Mouse (Mus musculus) E14TG2a.4 (cell line): Measurements from ENCODE around the gene Spats2.

ENCODE experiments used
- H3K27me3 ChIP-seq: 2 replicates; pipeline ENCODE4 v1.6.1; 2014; ENCODE audit warnings: low read length, control low read depth; ENCODE audit not compliant: insufficient read depth
- H3K36me3 ChIP-seq: 2 replicates; pipeline ENCODE4 v1.6.1; 2014; ENCODE audit warnings: low read length, control low read depth; ENCODE audit not compliant: insufficient read depth
- H3K4me1 ChIP-seq: replicated peaks from 2 replicates; pipeline ENCODE4 v1.6.1; 2014; ENCODE audit warnings: low read depth, low read length, control low read depth
- H3K4me3 ChIP-seq: replicated peaks from 2 replicates; pipeline ENCODE4 v1.5.1; 2014; ENCODE audit warnings: mild to moderate bottlenecking, low read length
- H3K9me3 ChIP-seq: 2 replicates; pipeline ENCODE4 v1.6.1; 2014; ENCODE audit warnings: low read length, control low read depth
- CTCF ChIP-seq: conservative IDR thresholded peaks from 2 replicates; pipeline ENCODE4 v1.5.1; 2014; ENCODE audit warnings: low read length
- NANOG ChIP-seq: IDR thresholded peaks from 2 replicates; pipeline ENCODE4 v1.6.1; 2014; ENCODE audit warnings: borderline replicate concordance, low read length, mixed read lengths
- POU5F1 ChIP-seq: IDR thresholded peaks from 2 replicates; pipeline ENCODE4 v1.6.1; 2014; ENCODE audit warnings: low read length, borderline replicate concordance

Gene Spats2

DNA sequence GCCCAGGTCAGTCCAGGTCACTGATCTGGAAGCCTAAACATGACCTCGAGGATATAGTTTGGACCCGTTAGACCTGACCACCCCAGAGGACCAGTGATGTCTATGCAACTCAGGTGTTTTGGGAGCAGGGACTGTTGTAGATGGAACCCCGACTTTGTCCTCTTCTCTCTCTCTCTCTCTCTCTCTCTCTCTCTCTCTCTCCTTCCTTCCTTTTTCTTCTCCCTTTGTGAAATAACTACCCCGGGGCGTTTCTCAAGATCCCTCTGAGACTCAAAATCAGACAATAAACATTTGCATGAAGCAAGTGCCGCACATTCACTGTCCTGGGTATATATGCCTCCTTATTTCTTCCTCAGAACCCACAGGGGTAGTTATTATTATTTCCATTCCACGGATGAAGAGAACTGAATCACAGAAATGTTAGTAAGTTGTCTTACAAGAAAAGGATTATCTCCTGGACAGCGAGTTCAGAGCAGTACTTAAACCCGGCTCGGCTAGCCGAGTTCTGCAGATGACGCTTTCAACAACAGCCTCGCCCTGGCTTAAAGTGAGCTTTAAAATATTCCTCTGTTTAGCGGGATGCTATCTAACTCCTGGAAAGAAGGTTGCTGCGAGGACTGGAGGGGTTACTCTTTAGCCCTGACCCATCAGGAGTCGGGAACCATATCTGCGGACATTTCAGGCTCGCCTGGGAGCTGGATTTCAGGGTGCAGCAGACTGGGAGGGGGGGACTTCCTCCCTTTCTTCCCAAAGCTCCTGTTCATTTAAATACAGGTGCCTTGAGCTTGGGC lies 97.3 kb downstream of the Spats2 start:
- Histone ChIP-seq H3K36me3 (no peaks in the 10 kb centered on the region; the same call in 1 of the 2 replicates), H3K4me3 (peak overlapping the region; percentile 82), H3K27me3 (peaks cover 64% of the 10 kb centered on the region), H3K4me1 (peaks cover 88% of the 10 kb centered on the region), H3K9me3 (no peaks in the 10 kb centered on the region)
- TF ChIP-seq NANOG (no peak), CTCF (no peak), POU5F1 (no peak)

DNA sequence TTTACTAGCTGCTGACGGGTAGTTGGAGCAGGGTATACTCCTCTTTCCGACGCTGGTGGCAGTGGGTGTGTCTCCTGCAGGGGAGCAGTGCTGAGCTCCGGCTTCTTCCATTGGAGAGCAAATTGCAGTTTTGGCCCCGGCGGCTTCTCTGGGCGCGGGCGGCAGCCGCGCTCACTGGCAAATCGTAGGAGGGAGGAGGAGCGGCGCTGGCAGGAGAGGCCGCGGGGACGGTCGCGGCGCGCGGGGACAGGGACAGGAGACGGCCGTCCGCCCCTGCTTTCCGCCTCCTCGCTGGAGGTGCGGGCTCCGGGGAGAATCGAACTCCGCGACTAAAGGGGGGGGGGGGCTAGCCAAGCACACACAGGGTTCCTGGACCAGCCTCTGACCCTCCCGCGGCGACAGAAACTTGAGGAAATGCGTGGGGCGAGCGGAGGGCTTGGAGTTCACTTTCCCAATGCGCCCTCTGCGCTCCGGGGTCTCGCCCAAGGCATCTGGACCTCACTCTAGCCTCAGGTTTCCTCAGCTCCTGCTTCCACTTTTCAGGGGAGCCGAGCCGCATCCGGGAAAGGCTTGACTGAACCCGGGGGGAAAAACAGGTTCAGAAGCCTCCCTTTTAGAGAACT lies 98.0 kb downstream of the Spats2 start:
- H3K27me3 ChIP-seq = peaks cover 71% of the 10 kb centered on the region
- peaks cover 89% of the 10 kb centered on the region for H3K4me1 ChIP-seq
- H3K4me3 ChIP-seq = peak overlapping the region; percentile 82
- H3K36me3 ChIP-seq = peaks cover 4% of the 10 kb centered on the region; the same call in 1 of the 2 replicates
- no peaks in the 10 kb centered on the region for H3K9me3 ChIP-seq
- TF ChIP-seq CTCF (no peak), NANOG (no peak), POU5F1 (no peak)

DNA sequence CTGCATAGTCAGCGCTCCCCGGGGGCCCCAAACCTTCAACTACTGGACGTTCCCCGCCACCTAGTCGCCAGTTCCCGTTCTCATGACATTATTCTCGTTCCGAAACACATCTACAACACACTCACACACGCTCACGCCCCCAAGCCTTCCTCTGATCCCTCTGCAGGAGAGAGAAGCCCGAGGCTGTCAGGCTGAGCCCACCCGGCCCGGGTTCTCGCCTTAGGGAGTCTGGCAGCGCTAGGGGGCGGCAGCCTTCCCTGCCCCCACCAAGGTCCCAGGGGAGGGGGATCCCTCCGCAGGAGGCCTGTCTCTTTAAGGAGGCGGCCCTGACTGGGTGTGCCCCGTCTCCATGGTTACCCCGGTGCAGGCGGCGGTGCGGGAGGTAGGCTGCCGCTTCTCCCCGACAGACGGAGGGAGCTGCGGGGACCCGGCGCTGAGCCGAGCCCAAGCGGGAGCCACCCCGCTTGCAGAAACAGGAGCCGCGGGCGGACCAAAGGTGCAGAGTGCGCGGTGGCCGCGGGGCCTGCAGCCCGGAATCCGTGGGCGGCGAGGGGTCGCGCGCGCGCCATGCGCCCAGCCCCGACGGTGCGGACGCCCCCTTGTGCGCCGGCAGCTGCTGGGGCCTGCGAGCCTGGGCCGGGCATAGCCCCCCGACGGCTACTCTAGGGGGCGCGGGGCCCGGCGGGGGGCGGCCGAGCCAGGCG lies 98.6 kb downstream of the Spats2 start, which contains the start of gene Kcnh3:
TSS of gene Kcnh3 (plus strand) at position 654 of the 704 bp plus-strand sequence.
- Histone ChIP-seq H3K9me3 (no peaks in the 10 kb centered on the region), H3K4me1 (peaks cover 92% of the 10 kb centered on the region), H3K4me3 (peak within 1 kb of the TSS; percentile 82), H3K27me3 (peaks cover 77% of the 10 kb centered on the region), H3K36me3 (peaks cover 7% of the 10 kb centered on the region; the same call in 1 of the 2 replicates)
- TF ChIP-seq NANOG (no peak), POU5F1 (no peak), CTCF (no peak)

DNA sequence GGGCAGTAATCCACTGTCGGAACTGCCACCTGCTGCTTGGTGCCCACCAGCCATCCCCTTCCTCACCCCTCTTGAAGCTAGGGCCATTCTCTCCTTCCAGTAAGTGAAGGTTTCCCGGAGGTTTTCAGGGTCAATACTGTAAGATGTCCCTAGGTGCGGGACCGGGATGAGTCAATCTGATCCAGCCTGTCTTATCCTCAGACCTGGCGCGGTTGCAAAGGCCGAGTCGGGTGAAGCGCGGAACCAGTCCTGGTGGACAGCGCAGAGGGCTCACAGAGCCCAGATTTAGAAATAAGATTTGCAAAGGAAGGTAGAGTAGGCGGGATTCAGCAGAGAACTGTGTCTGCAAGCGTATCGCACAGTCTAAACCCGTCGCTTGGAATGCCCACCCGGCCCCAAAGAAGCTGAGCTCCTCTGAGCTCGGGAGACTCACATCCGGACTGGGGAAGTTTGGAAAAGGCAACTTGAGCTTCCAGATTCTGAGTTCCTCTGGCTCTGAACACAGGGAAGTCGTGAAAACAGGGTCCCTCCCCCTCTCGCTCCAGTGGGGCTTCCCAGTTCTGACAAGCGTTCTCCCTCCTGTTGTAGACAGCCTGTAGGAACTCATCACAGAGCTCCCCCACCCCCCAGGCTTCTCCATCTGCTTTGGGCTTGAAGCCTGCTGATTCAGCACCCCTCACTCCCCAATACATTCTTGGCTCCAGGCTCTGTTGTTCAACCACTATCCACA lies 99.5 kb downstream of the Spats2 start:
- H3K27me3 ChIP-seq = peaks cover 86% of the 10 kb centered on the region
- peaks cover 92% of the 10 kb centered on the region for H3K4me1 ChIP-seq
- peak overlapping the region; percentile 82 for H3K4me3 ChIP-seq
- no peaks in the 10 kb centered on the region for H3K9me3 ChIP-seq
- TF ChIP-seq CTCF (no peak), POU5F1 (no peak), NANOG (no peak)
- peaks cover 12% of the 10 kb centered on the region; the same call in 1 of the 2 replicates for H3K36me3 ChIP-seq

DNA sequence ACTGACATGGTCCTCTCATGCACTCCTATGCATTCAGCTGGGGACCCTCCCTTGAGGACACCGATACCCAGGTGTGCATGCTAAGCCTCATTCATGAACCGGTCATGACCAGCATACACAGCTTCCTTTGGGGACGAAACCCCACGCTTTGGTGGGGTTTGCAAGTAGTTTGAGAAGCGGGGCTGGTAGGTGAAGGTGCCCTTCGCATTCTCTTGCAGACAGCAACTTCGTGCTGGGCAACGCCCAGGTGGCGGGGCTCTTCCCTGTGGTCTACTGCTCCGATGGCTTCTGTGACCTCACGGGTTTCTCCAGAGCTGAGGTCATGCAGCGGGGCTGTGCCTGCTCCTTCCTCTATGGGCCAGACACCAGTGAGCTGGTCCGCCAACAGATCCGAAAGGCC lies 100.4 kb downstream of the Spats2 start:
- Histone ChIP-seq H3K27me3 (peaks cover 91% of the 10 kb centered on the region), H3K4me1 (peaks cover 88% of the 10 kb centered on the region), H3K4me3 (peak overlapping the region; percentile 82), H3K36me3 (peaks cover 12% of the 10 kb centered on the region; the same call in 1 of the 2 replicates), H3K9me3 (no peaks in the 10 kb centered on the region)
- TF ChIP-seq CTCF (no peak), POU5F1 (no peak), NANOG (no peak)

DNA sequence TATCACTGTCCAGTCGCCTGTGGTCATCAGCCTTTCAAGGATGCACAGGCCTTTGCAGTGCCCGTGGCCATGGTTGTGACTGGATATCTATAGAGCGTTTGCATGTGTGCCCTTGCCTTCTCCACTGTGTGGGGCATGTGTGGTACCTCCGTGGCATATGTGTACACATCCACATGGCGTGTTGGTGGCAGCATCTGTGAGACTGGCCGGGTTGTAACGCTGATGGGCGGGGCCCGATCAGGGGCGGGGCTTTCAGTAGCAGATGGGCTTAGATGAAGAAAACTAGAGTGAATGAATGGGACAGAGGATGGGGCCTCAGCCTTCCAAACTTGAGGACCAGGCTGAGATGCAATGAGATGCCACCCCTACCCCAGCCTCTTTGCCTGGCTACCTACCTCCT lies 106.3 kb downstream of the Spats2 start:
- H3K36me3 ChIP-seq = peaks cover 12% of the 10 kb centered on the region; the same call in 1 of the 2 replicates
- peaks cover 72% of the 10 kb centered on the region for H3K4me1 ChIP-seq
- H3K9me3 ChIP-seq = no peaks in the 10 kb centered on the region
- peaks cover 56% of the 10 kb centered on the region for H3K27me3 ChIP-seq
- TF ChIP-seq POU5F1 (no peak), NANOG (no peak), CTCF (no peak)
- no peak overlapping the region for H3K4me3 ChIP-seq

DNA sequence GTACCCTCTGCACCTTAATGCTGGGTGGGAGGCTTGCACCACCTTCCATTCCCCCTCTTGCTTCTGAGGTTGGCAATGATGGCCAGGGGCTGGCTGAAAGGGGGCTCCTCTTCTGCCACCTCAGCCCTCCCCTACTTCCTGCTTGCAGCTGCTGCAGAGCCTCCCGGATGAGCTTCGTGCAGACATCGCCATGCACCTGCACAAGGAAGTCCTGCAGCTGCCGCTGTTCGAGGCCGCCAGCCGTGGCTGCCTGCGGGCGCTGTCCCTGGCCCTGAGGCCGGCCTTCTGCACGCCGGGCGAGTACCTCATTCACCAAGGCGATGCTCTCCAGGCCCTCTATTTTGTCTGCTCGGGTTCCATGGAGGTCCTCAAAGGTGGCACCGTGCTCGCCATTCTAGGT lies 108.0 kb downstream of the Spats2 start:
- Histone ChIP-seq H3K4me1 (peaks cover 67% of the 10 kb centered on the region), H3K27me3 (peaks cover 39% of the 10 kb centered on the region), H3K4me3 (no peak overlapping the region), H3K36me3 (0 out of 2 replicates have a peak, but pooled peaks cover 8% of the 10 kb centered on the region), H3K9me3 (no peaks in the 10 kb centered on the region)
- TF ChIP-seq CTCF = no peak
- no peak for TF ChIP-seq NANOG
- no peak for TF ChIP-seq POU5F1
